Mouse (Mus musculus) MEL (cell line): ENCODE results near the gene Baz1a. TPM values are rescaled to one million over a fixed set of nuclear protein-coding genes. Genes with fewer than 3 reads are reported as not detected.
A peak's percentile ranks its signal among the peaks of the same experiment; 100 is the strongest.

Source experiments
- DNase-seq: peaks from one replicate; pipeline ENCODE4 v3.0.0; 2011; ENCODE audit warnings: low read depth, low spot score
- H3K27ac ChIP-seq: 2 replicates; pipeline ENCODE4 v1.5.1; 2012; ENCODE audit warnings: low read depth, mild to moderate bottlenecking, control low read depth, low read length, moderate library complexity; ENCODE audit not compliant: control insufficient read depth
- H3K27me3 ChIP-seq, 2 experiments: fragments of 150-350 bp in 1 of 2; sonication (generic) in 1 of 2; 2 replicates each; pipeline ENCODE4 v1.6.1; 2012; ENCODE audit warnings: low read length in 2 of 2, mild to moderate bottlenecking in 2 of 2, improper control_type of control experiment in 1 of 2, moderate library complexity in 1 of 2; ENCODE audit not compliant: insufficient read depth in 2 of 2, control insufficient read depth in 1 of 2
- H3K36me3 ChIP-seq, 2 experiments: 2 replicates each; pipeline ENCODE4 v1.6.1; 2012 to 2014; ENCODE audit warnings: low read length in 2 of 2, improper control_type of control experiment in 1 of 2, inconsistent platforms in 1 of 2, mild to moderate bottlenecking in 1 of 2; ENCODE audit not compliant: insufficient read depth in 2 of 2, control insufficient read depth in 1 of 2
- H3K4me1 ChIP-seq, 2 experiments: fragments of 150-350 bp in 1 of 2; sonication (generic) in 1 of 2; 2 replicates each; pipeline ENCODE4 v1.6.1; 2012; ENCODE audit warnings: low read length in 2 of 2, improper control_type of control experiment in 1 of 2, mild to moderate bottlenecking in 1 of 2; ENCODE audit not compliant: insufficient read depth in 2 of 2, control insufficient read depth in 1 of 2
- H3K4me3 ChIP-seq, 2 experiments: fragments of 150-350 bp in 1 of 2; sonication (generic) in 1 of 2; 2 replicates each; pipeline ENCODE4 v1.5.1; 2012; ENCODE audit warnings: low read depth in 2 of 2, low read length in 2 of 2, mild to moderate bottlenecking in 2 of 2, moderate library complexity in 2 of 2, control low read depth in 1 of 2, improper control_type of control experiment in 1 of 2; ENCODE audit not compliant: control insufficient read depth in 1 of 2, insufficient read depth in 1 of 2
- H3K79me2 ChIP-seq: 2 replicates; pipeline ENCODE4 v1.6.1; 2012; ENCODE audit warnings: mild to moderate bottlenecking, low read length, moderate library complexity; ENCODE audit not compliant: control insufficient read depth, poor library complexity, insufficient read depth
- H3K9ac ChIP-seq: 2 replicates; pipeline ENCODE4 v1.6.1; 2012; ENCODE audit warnings: low read depth, mild to moderate bottlenecking, control low read depth, low read length, moderate library complexity; ENCODE audit not compliant: control insufficient read depth, poor library complexity, severe bottlenecking
- H3K9me3 ChIP-seq: fragments of 150-350 bp; sonication (generic); replicated peaks from 2 replicates; pipeline ENCODE4 v1.6.1; 2012; ENCODE audit warnings: mild to moderate bottlenecking, low read length, improper control_type of control experiment, moderate library complexity; ENCODE audit not compliant: insufficient read depth
- CHD1 ChIP-seq: IDR thresholded peaks from 2 replicates; pipeline ENCODE4 v1.6.1; 2012; ENCODE audit warnings: low read depth, mild to moderate bottlenecking, inconsistent platforms, low read length, improper control_type of control experiment
- CHD2 ChIP-seq: IDR thresholded peaks from 2 replicates; pipeline ENCODE4 v1.6.1; 2011; ENCODE audit warnings: low read length, improper control_type of control experiment
- CTCF ChIP-seq, 3 experiments: IDR thresholded peaks in 2 of 3; conservative IDR thresholded peaks in 1 of 3; 2 replicates each; pipeline ENCODE4 v1.5.1; 2011 to 2012; ENCODE audit warnings: low read length in 3 of 3, low read depth in 2 of 3, mild to moderate bottlenecking in 2 of 3, improper control_type of control experiment in 1 of 3, inconsistent platforms in 1 of 3, mixed read lengths in 1 of 3, moderate library complexity in 1 of 3; ENCODE audit not compliant: control insufficient read depth in 1 of 3, insufficient read depth in 1 of 3, poor library complexity in 1 of 3, severe bottlenecking in 1 of 3
- ELF1 ChIP-seq: IDR thresholded peaks from 2 replicates; pipeline ENCODE4 v1.6.1; 2014; ENCODE audit warnings: low read depth, mild to moderate bottlenecking, inconsistent platforms, low read length, improper control_type of control experiment, moderate library complexity
- EP300 ChIP-seq, 2 experiments: IDR thresholded peaks; 2 replicates each; pipeline ENCODE4 v1.6.1; 2011; ENCODE audit warnings: improper control_type of control experiment in 2 of 2, low read length in 2 of 2, low read depth in 1 of 2, mild to moderate bottlenecking in 1 of 2
- ETS1 ChIP-seq: IDR thresholded peaks from 2 replicates; pipeline ENCODE4 v1.6.1; 2012; ENCODE audit warnings: low read depth, mild to moderate bottlenecking, inconsistent platforms, low read length, improper control_type of control experiment, moderate library complexity
- GABPA ChIP-seq: IDR thresholded peaks from 2 replicates; pipeline ENCODE4 v1.6.1; 2012; ENCODE audit warnings: low read depth, mild to moderate bottlenecking, inconsistent platforms, low read length, improper control_type of control experiment, moderate library complexity
- GATA1 ChIP-seq: IDR thresholded peaks from 2 replicates; pipeline ENCODE4 v1.6.1; 2011; ENCODE audit warnings: low read depth, low read length, improper control_type of control experiment
- HCFC1 ChIP-seq: IDR thresholded peaks from 2 replicates; pipeline ENCODE4 v1.6.1; 2012; ENCODE audit warnings: low read depth, mild to moderate bottlenecking, inconsistent platforms, low read length, improper control_type of control experiment, moderate library complexity
- JUND ChIP-seq: IDR thresholded peaks from 2 replicates; pipeline ENCODE4 v1.6.1; 2011; ENCODE audit warnings: low read depth, mild to moderate bottlenecking, improper control_type of control experiment, low read length
- KAT2A ChIP-seq: conservative IDR thresholded peaks from 2 replicates; pipeline ENCODE4 v1.6.1; 2012; ENCODE audit warnings: low read depth, low read length, improper control_type of control experiment, inconsistent platforms
- MAFK ChIP-seq: IDR thresholded peaks from 2 replicates; pipeline ENCODE4 v1.6.1; 2011; ENCODE audit warnings: low read depth, mild to moderate bottlenecking, low read length, improper control_type of control experiment, borderline replicate concordance
- MAZ ChIP-seq: IDR thresholded peaks from 2 replicates; pipeline ENCODE4 v1.6.1; 2012; ENCODE audit warnings: low read depth, mild to moderate bottlenecking, inconsistent platforms, low read length, improper control_type of control experiment
- MEF2A ChIP-seq: IDR thresholded peaks from 2 replicates; pipeline ENCODE4 v1.6.1; 2014; ENCODE audit warnings: low read depth, mild to moderate bottlenecking, inconsistent platforms, low read length, improper control_type of control experiment; ENCODE audit not compliant: poor library complexity, insufficient replicate concordance, severe bottlenecking; ENCODE audit errors: extremely low read depth
- MXI1 ChIP-seq: IDR thresholded peaks from 2 replicates; pipeline ENCODE4 v1.6.1; 2011; ENCODE audit warnings: mild to moderate bottlenecking, low read depth, low read length, improper control_type of control experiment
- MYC ChIP-seq: IDR thresholded peaks from 2 replicates; pipeline ENCODE4 v1.6.1; 2011; ENCODE audit warnings: low read depth, mild to moderate bottlenecking, low read length, improper control_type of control experiment, moderate library complexity
- NELFE ChIP-seq: IDR thresholded peaks from 2 replicates; pipeline ENCODE4 v1.6.1; 2011; ENCODE audit warnings: low read depth, low read length, improper control_type of control experiment
- NRF1 ChIP-seq: IDR thresholded peaks from 2 replicates; pipeline ENCODE4 v1.6.1; 2014; ENCODE audit warnings: low read depth, mild to moderate bottlenecking, inconsistent platforms, low read length, improper control_type of control experiment, moderate library complexity; ENCODE audit not compliant: poor library complexity, insufficient read depth, severe bottlenecking
- POLR2AphosphoS2 ChIP-seq: IDR thresholded peaks from 2 replicates; pipeline ENCODE4 v1.6.1; 2011; ENCODE audit warnings: low read length, improper control_type of control experiment
- POLR2AphosphoS5 ChIP-seq: IDR thresholded peaks from 2 replicates; pipeline ENCODE4 v1.6.1; 2012; ENCODE audit warnings: low read depth, borderline replicate concordance, mild to moderate bottlenecking, inconsistent platforms, low read length, moderate library complexity, mixed read lengths
- RAD21 ChIP-seq: IDR thresholded peaks from 2 replicates; pipeline ENCODE4 v1.6.1; 2011; ENCODE audit warnings: mild to moderate bottlenecking, low read depth, low read length, improper control_type of control experiment
- SIN3A ChIP-seq: IDR thresholded peaks from 2 replicates; pipeline ENCODE4 v1.6.1; 2012; ENCODE audit warnings: low read length, improper control_type of control experiment, inconsistent platforms
- SMC3 ChIP-seq: IDR thresholded peaks from 2 replicates; pipeline ENCODE4 v1.6.1; 2011; ENCODE audit warnings: low read depth, low read length, improper control_type of control experiment
- TAL1 ChIP-seq: IDR thresholded peaks from 2 replicates; pipeline ENCODE4 v1.6.1; 2012; ENCODE audit warnings: mild to moderate bottlenecking, inconsistent platforms, low read length, moderate library complexity, mixed read lengths
- TBP ChIP-seq: IDR thresholded peaks from 2 replicates; pipeline ENCODE4 v1.8.0; 2011; ENCODE audit warnings: low read depth, low read length, improper control_type of control experiment
- TCF12 ChIP-seq: IDR thresholded peaks from 2 replicates; pipeline ENCODE4 v1.6.1; 2014; ENCODE audit warnings: low read depth, mild to moderate bottlenecking, inconsistent platforms, low read length, improper control_type of control experiment, moderate library complexity
- UBTF ChIP-seq: IDR thresholded peaks from 2 replicates; pipeline ENCODE4 v1.6.1; 2012; ENCODE audit warnings: low read depth, mild to moderate bottlenecking, inconsistent platforms, low read length, improper control_type of control experiment, moderate library complexity, borderline replicate concordance; ENCODE audit not compliant: insufficient read depth
- USF1 ChIP-seq: IDR thresholded peaks from 2 replicates; pipeline ENCODE4 v1.6.1; 2014; ENCODE audit warnings: low read depth, mild to moderate bottlenecking, inconsistent platforms, low read length, improper control_type of control experiment, moderate library complexity
- USF2 ChIP-seq, 2 experiments: IDR thresholded peaks; 2 replicates each; pipeline ENCODE4 v1.6.1; 2011 to 2012; ENCODE audit warnings: improper control_type of control experiment in 2 of 2, low read length in 2 of 2, borderline replicate concordance in 1 of 2, inconsistent platforms in 1 of 2, low read depth in 1 of 2, mild to moderate bottlenecking in 1 of 2; ENCODE audit not compliant: insufficient read depth in 1 of 2
- ZC3H11A ChIP-seq: IDR thresholded peaks from 2 replicates; pipeline ENCODE4 v1.6.1; 2012; ENCODE audit warnings: low read depth, mild to moderate bottlenecking, inconsistent platforms, low read length, improper control_type of control experiment
- ZNF384 ChIP-seq: IDR thresholded peaks from 2 replicates; pipeline ENCODE4 v1.6.1; 2012; ENCODE audit warnings: low read depth, mild to moderate bottlenecking, inconsistent platforms, low read length, improper control_type of control experiment
- polyA plus RNA-seq, 2 experiments: library from polyadenylated mRNA; stranded (reverse) in 1 of 2; unstranded in 1 of 2; fragments of >175 nt in 1 of 2; fragments of >200 nt in 1 of 2; gene quantifications; 2 replicates each; pipeline versions ENCODE4 v1.2.1 to v1.2.4; 2012; ENCODE audit warnings: low replicate concordance in 2 of 2, low read depth in 1 of 2; ENCODE audit not compliant: insufficient read length in 2 of 2, insufficient read depth in 1 of 2, missing spikeins in 1 of 2
- total RNA-seq: library from RNA; depleted of rRNA; stranded (reverse); fragments of 300-350 nt; gene quantifications from 2 replicates; pipeline ENCODE4 v1.2.3, GENCODE M21; 2012

The Baz1a gene
- total and polyA plus RNA-seq, 3 experiments: 39.8 to 203 (median 46.0) TPM

DNA sequence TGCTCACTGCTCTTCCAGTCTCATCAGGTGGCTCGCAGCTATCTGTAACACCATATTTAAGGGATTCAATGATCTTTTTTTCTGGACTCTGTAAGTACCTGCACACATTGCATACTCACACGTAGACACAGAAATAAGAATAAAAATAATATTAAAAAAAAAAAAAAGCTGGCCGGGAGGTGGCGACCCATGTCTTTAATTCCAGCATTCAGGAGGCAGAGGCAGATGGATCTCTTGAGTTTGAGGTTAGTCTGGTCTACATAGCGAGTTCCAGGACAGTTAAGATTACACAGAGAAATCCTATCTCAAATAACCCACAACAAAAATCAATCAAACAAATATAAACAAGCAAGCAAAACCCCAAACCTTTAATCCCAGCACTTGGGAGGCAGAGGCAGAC lies 10.3 kb downstream of the Baz1a start:
- Histone ChIP-seq H3K27me3 (no peaks in the 10 kb centered on the region), H3K36me3 (peaks cover 0 to 6% of the 10 kb centered on the region in 2 experiments; a peak in 2 of 4 replicates), H3K4me3 (no peak overlapping the region), H3K9ac (no peak overlapping the region), H3K79me2 (no peaks in the 10 kb centered on the region), H3K27ac (no peak overlapping the region)
- TF ChIP-seq EP300 (IDR thresholded peaks at IDR 0.05; ENCODE audit: low read depth in 1 of 2, low read length in 2 of 2) (no peak), MYC (no peak), ZNF384 (peak; percentile 62), KAT2A (no peak), TCF12 (no peak), NELFE (no peak), GABPA (no peak), TAL1 (no peak), MAFK (no peak), USF2 (IDR thresholded peaks at IDR 0.05; ENCODE audit: borderline replicate concordance in 1 of 2, insufficient read depth in 1 of 2, low read depth in 1 of 2, low read length in 2 of 2) (no peak), ETS1 (no peak), SMC3 (peak; percentile 61), GATA1 (no peak), USF1 (no peak), POLR2AphosphoS2 (no peak), MEF2A (no peak), NRF1 (no peak), MXI1 (no peak), UBTF (no peak), MAZ (no peak), HCFC1 (no peak), ELF1 (no peak), CHD1 (no peak), ZC3H11A (peak; percentile 71), TBP (no peak), RAD21 (peak; percentile 69), CHD2 (no peak), JUND (no peak), SIN3A (no peak), CTCF (IDR thresholded peaks at IDR 0.05 in 2 of 3, conservative IDR thresholded peaks at IDR 0.05 in 1 of 3; ENCODE audit: control insufficient read depth in 1 of 3, insufficient read depth in 1 of 3, low read depth in 2 of 3, low read length in 3 of 3, poor library complexity in 1 of 3, severe bottlenecking in 1 of 3) (peak in 2 of 3 experiments; percentile 30 to 47; a peak in 3 of 6 replicates), POLR2AphosphoS5 (no peak)
- TF ChIP-seq, all 39 proteins: peak for 5
- peak; percentile 33 for DNase-seq
- H3K4me1 ChIP-seq: peaks cover 2 to 11% of the 10 kb centered on the region in 2 experiments
- H3K9me3 ChIP-seq: no peaks in the 10 kb centered on the region
